Mouse (Mus musculus) cerebellum, adult 11-12 months (tissue): ENCODE data around the gene Rngtt.
A peak's percentile ranks its signal among the peaks of the same experiment; 100 is the strongest.
"Not testable (repeated sequence)": the region's sequence is repeated elsewhere in the genome, so short reads cannot be mapped to it uniquely, and the experiment has no call there.

Experiments used
- DNase-seq: peaks from one replicate; pipeline ENCODE4 v3.0.0; 2022

Gene Rngtt

DNA sequence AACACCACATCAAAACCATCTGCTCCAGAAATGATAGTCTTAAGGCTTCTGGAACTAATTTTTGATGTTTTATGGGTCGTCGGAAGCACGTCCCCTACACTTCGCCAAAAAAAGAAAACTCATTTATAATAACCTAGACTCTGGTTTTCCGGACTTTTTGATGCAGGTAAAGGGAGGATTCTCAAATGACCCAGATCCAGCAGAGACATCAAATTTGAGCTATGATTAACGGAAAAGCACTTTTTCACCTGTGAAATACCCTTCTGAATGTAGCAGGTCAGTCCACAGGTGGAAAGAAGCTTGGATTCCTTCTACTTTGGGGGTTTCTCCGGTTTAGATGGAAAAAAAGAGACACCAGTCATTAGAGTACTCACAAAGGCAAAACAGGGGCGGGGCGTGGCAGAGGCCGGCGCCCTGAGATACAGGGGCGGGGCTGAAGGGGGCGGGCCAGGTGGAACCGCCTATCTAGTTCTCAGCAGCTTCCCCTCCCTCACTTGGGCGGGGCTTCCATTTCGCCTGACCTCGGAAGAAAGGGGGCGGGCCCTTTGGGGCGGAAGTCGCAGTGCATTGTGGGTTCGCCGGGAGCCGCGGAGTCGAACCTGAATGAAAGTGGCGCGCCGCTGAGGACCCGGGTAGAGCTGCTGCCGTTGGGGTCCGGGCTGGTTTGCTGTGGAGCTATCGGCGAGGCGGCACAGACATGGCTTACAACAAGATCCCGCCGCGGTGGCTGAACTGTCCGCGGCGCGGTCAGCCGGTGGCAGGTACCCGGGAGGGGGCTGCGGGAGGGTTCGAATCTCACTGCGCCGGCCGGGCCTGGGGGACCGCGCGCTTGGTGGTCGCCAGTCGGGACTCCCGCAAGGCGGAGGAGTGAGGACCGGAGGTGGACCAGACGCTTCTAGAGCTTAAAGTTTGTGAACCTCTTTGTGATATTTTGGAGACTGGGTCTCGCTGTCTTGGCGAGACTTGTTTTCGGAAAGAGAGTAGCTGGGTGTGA, at the start of gene Rngtt:
TSS of gene Rngtt (plus strand) at position 548 of the 994 bp plus-strand sequence.
- DNase-seq: peak; percentile 94

DNA sequence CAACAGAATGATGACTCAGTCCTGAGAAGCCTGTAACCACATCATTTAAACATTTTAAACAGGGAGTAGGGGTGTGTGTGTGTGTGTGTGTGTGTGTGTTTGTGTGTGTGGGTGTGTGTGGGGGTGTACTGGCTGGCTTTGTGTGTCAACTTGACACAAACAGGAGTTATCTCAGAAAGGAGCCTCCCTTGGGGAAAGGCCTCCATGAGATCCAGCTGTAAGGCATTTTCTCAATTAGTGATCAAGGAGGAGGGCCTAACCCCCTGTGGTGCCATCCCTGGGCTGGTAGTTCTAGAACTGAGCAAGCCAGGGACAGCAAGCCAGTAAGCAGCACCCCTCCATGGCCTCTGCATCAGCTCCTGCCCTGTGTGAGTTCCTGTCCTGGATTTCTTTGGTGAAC, 49.8 kb upstream of the Rngtt start:
- no peak for DNase-seq

DNA sequence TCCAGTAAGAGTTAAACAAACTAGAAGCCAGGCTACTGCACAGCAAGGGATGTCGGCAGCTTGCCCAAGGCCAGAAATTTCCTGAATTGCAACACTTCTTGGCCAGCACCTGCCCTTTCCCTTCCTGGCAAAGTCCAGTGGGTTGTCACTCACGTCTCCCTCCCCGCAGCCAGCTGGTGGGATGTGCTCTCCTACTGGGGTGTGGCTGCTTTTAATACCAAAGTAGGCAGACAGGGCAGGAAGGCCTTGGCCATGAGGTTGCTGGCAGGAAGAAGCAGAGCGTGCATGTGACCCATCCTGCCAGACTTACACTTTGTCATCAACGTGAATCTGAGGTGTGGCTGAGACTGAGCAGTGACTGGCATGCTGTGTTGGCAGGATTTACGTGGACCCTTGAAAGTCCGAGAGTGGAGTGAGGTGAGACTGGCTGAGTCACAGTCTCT, 48.8 kb upstream of the Rngtt start:
- peak; percentile 82 for DNase-seq

DNA sequence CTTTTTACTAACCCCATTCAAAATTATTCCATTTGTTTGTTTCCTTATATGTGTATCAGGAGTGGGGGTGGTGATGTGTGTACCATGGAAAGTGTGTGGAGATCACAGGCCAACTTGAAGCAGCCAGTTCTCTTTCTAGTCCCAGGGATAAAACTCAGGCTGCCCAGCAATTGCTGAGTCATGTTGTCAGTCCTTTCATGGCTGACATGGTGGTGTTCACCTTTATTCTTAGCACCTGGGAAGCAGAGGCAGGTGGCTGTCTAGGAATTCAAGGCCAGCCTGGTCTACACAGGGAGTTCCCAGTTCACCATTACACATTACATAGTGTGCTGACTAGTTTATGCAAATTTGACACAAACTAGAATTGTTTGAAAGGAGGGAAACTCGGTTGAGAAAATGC, 47.2 kb upstream of the Rngtt start:
- DNase-seq: no peak

DNA sequence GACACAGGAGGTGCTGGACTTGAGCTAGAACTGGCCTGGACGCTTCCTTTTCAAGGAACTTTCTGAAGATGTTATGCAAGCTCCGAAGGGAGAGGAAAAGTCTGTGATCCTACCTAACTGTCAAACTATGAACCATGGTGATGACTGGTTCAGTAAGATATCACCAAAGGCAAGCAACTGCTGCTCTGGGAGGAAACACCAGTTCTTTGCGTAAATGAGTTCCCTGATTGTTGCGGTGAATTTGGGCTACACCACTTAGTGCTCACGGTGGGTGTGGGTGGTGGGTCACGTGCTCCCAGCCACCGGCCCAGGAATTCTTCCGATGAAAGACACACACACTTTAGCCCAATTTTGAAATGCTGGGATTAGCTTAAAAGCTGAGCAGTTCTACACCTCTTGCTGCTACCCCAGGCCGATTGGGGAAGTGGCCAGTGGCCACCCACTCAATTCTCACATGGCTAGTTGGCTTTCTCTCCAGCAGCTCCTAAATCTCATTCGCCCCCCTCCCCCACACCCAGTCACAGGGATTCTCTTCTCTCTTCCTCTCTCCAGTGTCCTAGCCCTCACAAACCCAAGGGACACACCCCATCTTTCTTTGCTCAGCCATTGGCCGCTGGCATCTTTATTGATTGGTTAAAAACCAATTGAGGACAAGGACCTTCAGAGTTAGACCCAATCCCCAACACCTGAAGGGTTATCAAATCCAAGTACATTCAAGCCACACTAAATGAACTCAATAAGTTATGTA, 45.0 kb upstream of the Rngtt start:
- no peak for DNase-seq

DNA sequence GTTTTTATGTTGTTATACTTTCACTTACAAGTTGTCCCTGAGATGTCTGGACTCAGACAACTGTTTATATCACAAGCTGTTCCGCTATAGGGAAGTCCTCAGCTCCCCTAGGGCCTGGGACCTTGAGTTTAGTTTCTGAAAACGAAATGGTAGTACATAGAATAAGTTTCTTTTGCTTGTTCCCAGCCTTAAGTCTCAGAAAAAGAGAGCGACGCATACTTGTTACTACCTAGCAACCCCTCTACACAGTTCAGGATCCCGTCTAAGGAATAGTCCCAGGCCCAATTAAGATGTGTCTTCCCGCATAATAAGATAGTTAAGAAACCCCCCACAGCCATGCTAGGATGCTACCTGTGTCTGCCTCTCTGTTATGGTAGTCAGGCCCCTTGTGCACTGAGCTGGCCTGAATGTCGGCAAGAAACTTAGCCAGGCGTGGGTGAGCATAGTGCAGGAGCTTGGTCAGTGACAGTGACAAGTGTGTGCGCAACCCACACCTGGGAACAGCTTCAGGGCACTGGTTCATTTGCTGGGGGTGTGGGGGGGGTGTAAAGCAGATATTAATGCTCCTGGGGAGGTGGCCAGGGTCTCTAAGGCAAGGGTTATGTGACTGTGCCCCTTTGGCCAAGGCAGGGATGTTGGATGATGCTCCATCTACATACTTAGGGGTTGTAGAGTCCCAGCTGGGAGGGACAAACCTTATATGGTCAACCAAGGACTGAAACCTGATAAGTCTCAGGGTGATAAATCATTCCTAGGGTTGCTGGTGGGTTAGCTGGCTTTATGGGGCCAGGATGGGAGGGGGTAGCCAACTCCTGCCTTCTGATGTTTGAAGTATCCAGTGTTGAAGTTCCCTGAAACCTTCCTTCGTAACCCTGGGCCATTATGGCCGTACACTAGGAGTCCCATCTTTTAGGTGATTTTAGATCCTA, 39.5 kb upstream of the Rngtt start:
- DNase-seq: no peak

DNA sequence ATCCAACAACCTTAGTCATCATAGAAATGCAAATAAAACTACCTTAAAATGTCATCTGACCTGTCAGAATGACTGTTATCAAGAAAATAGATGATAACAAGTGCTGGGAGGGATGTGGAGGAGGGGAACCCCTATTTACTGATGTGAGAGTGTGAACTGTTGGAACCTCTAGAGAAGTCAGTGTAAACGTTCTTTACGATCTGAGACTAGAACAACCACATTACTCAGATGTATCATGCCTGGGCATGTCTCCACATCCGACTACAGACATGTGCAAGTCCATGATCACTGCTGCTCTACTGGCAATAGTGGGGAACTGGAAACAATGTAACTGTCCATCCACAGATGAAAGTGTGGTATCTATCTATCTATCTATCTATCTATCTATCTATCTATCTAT, 36.7 kb upstream of the Rngtt start:
- DNase-seq: no peak

DNA sequence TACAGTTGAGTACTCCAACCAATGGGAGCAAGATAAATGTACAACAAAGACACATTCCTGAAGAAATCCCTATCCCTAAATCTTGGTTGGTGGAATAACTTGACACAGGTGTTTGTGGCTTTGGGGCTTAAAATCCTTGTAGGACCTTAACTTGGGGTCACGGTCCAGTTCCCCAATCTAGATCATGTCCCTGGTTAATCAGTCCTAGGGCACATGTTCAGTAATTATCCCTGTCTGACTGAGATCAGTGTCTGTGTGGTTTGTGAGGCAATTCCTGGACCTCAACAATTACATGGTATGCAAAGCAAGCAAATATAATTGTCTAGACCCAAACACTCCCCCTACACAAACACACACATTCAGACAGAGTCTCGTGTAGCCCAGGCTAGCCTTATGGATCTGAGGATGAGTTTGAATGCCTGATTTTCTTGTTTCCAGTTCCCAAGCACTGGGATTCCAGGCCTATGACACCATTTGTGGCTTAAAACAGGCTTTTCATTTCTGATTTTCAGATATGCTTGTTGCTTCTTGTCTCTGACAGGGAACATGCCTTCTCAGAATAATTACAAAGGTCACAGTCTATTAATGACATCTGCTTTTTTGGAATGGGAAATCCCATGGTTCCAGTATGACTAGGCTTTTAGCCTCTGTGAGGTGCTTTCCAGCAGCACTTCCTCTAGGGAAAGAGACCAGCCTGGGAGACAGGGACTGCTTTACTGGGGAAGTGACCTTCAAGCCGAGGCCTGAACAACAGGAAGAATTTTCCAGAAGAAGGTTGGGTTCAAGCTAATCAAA, 28.0 kb upstream of the Rngtt start:
- no peak for DNase-seq

DNA sequence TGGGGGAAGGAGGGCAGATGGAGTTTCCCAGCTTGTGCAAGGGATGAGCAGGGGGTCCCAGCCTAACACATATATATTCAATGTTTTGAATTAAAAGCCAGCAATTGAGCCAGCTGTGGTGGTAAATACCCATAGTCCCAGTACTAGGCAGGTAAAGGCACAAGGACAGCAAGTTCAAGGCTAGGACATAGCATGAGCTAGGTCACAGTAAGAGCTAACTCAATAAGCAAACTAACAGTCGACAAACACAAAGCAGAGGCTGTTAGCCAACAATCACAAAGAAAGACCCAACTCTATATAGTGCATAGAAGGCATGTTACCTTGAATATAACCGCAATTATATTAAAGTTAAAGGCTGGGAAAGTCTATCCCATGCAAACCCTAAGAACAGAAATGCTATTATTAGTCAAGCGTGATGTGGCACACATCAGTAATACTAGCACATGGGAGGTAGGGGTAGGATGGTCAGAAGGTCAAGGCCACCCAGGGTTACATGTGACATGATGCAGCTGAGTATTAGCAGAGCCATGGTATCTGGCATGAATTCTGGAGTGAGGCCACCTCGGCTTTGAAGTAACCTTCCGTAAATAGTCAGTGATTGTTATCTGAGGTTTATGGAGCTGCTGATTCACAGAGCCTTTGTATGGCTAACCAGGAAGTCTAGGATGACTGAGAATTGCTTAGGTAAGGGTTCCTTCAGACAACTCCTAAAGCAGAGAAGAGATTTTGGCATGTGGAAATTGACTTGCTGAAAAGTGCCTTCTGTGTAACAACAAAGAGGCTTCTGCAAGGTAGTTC, 25.8 kb upstream of the Rngtt start:
- DNase-seq: no peak

DNA sequence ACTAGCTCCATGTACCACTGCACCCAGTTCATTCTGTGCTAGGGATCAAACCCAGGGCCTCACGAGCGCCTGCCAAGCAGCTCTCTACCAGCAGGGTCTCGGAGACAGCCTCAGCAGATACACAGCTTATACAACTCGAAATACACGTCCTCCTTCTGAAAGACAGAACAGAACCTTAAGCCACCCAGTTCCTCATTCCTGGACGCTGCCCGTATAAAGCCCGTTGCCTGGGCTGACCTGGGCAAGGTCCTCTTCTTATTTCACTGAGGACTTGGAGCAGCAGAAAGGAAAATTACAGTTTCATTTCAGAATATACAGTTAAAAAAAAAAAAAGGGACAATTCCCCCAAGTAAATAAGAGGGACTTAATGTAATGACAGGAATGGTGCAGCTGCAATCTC, 24.7 kb upstream of the Rngtt start:
- no peak for DNase-seq

DNA sequence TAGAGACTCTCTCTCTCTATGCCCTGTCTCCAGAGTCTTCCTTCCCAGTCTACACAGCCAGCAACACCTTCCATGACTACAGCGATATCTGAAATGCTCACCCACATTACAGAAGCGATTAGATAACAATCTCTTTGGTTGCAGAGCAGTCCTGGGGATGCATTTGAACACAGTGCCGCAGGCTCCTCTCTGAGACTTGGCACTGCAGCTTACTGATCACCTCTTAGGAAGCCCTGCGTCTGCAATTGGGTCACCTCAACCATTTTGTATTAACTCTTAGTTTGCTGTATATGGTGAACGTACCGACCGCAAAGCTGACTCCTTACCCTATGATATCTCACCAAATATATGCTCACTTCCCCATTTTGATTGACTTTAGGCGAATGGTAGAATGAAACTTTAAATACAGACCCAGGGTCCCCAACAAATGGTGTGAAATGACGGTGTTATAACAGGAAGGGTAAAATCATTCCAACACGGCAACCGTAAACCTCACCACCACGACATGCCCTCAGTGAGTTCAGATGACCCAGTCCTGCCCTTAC, 20.9 kb upstream of the Rngtt start:
- DNase-seq: no peak

DNA sequence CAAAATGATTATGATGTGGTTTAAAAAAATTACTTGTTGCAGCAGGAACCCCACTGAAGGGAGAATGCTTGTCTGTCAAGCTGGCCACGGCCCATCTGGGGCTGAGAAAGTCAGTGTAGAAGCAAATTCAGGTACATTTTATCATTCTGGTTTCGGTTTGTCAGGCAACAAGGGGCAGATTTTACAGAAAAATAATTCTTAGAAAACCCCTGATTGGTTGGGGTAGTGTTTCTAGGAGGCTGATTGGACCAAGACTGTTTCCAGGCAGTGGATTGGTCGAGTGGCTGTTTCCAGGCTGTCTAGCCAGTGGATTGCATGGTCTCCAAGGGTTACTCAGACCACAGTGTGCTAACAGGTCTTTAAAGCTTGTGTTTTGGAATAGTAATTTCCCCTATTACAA, 20.1 kb upstream of the Rngtt start, which contains the start of gene Pnrc1:
TSS of gene Pnrc1 (minus strand) at position 162 of the 400 bp plus-strand sequence.
- peak; percentile 12 for DNase-seq

DNA sequence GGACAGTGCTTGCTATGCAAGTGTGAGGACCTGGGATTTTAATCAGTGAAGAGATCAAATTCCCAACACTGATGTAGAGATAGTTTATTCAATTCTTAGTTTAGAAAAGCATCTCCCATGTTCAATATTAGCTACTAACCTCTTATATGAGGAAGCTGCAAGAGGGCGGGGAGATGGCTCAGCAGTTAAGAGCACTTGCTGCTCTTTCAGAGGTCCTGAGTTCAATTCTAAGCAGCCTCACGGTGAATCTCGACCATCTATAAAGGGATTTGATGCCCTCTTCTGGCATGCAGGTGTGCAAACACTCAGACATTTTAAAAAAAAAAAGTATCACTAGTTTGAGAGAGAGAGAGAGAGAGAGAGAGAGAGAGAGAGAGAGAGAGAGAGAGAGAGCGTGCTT, 19.2 kb upstream of the Rngtt start:
- DNase-seq: no peak

DNA sequence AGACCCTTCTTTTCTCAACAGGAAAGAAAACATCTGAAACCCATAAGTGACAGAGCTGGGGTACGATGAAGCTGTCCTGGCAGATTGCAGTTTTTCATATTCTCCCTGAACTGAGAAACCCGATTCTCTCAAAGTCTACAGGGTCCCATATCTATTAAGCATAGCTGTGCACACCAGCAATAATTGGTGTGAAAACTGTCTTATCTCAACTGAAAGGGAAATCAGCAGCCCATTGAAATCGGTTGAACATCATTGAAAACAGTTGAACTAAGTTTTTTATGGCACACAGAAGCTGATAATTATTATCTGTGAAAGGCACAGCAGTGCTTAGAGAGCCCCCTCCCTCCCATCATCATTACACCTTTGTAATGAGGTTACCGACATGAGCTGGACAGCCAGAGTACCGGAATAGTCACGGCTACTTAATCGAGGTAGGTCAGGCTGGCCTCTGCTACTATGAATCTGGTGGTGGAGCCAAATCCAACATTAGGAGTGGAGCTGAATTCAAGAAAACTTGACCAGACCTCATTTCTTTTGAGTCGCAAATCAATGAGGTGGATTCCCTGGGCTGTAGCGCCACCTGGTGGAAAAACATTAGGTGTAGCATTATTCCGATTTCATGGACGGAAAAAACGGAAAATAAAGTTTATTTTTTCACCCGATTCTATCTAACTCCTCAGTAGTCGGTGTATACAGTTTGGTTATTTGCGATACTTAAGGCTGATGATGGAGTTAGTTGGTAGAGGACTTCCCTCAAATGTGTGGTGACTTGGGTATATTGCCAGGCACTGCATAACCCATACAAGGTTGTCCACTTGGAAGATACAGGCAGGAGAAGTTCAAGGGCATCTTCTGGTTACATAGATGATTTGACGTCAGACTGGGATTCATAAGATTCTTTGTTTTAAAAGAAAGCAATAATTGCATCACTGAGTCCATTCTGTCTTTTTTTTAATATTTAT, 17.4 kb upstream of the Rngtt start:
- DNase-seq: peak; percentile 22

DNA sequence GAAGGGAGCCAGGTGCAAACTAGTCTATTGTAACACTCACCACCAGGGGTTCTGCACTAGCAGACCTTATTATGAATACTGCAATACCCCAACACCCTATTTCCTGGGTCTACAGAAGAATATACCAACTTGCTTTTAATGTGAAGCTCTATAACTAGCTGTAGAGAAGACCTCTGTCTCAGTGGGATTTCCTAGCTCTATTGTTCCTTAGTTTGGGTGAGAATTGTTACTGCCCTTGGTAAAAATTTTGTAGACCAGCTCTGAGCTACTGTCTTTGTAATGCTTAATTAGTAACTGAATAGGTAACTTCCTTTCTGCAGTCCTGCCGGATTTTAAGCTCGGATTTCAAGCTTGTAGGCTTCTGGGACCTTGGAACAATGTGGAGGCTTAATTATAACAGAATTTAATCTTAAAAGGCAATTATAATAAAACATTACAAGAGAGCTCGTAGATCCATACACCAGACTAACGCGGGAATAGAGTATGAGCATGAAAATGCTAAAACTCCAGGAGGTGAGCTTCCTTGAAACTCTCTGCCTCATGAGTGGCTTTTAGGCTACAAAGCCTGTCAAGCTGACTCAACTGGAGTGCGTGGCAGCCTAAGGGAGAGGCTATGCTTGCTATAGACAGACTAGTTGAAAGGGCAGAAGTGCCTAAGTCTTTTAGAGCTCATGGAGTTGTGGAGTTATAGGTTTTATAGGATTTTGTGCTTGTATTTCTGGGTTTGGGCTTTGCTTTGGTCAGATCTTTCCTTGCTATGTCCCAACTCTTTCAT, 9.0 kb upstream of the Rngtt start:
- not testable (repeated sequence) for DNase-seq

DNA sequence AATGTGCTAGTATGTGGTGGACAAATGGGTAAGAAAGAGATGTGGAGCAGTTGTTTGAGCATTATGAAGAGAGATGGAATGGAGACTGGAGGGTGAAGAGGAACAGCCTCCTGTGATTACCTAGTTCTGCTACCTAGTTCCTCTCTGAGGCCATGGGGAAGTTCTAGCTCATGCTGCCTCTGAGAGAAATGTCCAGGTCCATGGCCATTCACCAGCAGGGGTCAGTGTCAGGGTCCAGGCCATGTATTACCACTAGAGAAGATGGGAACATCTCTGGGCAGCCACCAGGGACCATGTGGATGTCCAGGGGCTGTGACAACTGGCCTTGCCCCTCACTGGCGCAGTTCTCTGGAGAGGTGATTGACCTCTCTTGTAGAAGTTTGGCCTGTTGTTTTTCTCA, 7.1 kb upstream of the Rngtt start:
- no peak for DNase-seq

DNA sequence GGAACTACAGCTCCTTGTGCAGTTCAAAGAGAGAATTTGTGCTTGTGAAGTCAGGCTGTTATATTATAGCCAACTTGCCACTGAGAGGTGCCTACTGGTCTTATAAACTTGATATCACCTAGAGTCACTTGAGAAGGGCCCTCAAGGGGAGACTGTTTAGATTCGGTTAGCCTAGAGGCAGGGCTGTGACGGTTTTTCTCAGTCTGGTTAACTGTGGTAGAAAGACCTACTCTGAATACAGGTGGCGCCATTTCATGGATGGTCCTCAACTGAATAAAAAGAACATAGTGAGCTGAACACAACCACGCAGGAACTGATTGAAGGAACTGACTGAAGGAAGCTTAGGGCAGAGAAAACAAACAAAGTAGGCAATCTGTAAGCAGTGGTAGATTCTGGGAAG, 3.0 kb upstream of the Rngtt start:
- DNase-seq: no peak

DNA sequence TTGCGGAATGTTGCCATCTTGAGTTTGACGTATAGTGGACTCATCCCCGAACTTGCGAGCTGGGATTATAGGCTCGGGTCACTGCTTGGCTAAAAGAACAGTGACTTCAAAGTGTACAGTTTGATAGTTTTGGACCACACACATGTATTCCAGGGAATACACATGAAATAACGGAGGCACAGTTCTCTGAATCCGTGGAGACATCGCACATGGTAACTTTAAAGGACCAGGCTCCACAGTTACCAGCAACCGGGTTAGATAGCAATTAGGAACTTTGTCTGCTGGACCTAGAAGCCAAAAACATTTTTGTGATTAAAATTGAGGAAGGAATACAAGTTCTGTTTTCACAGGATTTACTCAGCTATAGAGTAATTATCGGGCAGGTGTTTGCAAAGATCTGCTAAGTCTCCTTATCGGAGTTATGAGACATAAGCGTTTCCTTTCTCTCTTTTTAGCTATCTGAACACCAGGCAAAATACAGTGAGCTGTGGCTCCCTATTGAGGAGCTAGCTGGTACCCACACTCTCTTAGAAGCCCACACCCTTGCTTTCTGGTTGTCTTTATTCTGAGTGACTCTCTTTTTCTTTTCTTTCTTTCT, 828 bp downstream of the Rngtt start:
- no peak for DNase-seq
